Mouse (Mus musculus) heart, adult 2 months (tissue): Measurements from ENCODE around the gene Sema5a. TPM values are rescaled to one million over a fixed set of nuclear protein-coding genes. Genes with fewer than 3 reads are reported as not detected.
"Not testable (repeated sequence)": the region's sequence is repeated elsewhere in the genome, so short reads cannot be mapped to it uniquely, and the experiment has no call there.

ENCODE experiments used
- DNase-seq, 2 experiments: peaks; one replicate each; pipeline ENCODE4 v3.0.0; 2021
- H3K27ac ChIP-seq: fragments of 200-600 bp; 2 replicates; pipeline ENCODE4 v1.8.1; 2022
- H3K27me3 ChIP-seq: fragments of 200-500 bp; 2 replicates; pipeline ENCODE4 v1.6.1; 2012; ENCODE audit warnings: mild to moderate bottlenecking, low read length, inconsistent platforms, mixed read lengths; ENCODE audit not compliant: control insufficient read depth, insufficient read depth
- H3K36me3 ChIP-seq: fragments of 200-500 bp; 2 replicates; pipeline ENCODE4 v1.6.1; 2012; ENCODE audit warnings: low read length, inconsistent platforms; ENCODE audit not compliant: control insufficient read depth, insufficient read depth
- H3K4me1 ChIP-seq: fragments of 200-500 bp; 2 replicates; pipeline ENCODE4 v1.6.1; 2011; ENCODE audit warnings: low read length; ENCODE audit not compliant: control insufficient read depth, insufficient read depth
- H3K4me3 ChIP-seq: fragments of 200-600 bp; 2 replicates; pipeline ENCODE4 v1.8.1; 2022
- H3K79me2 ChIP-seq: fragments of 200-500 bp; replicated peaks from 2 replicates; pipeline ENCODE4 v1.6.1; 2012; ENCODE audit warnings: mild to moderate bottlenecking, inconsistent platforms, low read length, moderate library complexity, mixed read lengths; ENCODE audit not compliant: control insufficient read depth, insufficient read depth
- H3K9ac ChIP-seq: fragments of 200-500 bp; 2 replicates; pipeline ENCODE4 v1.6.1; 2012; ENCODE audit warnings: low read depth, mild to moderate bottlenecking, control low read depth, inconsistent platforms, low read length, mixed read lengths
- CTCF ChIP-seq: fragments of 200-600 bp; IDR thresholded peaks from 2 replicates; pipeline ENCODE4 v1.8.1; 2022; ENCODE audit warnings: antibody characterized with exemption, mild to moderate bottlenecking, moderate library complexity
- EP300 ChIP-seq: fragments of 200-500 bp; IDR thresholded peaks from 2 replicates; pipeline ENCODE4 v1.6.1; 2011; ENCODE audit warnings: low read depth, low read length, control low read depth; ENCODE audit not compliant: insufficient read depth
- POLR2A ChIP-seq: fragments of 200-500 bp; IDR thresholded peaks from 2 replicates; pipeline ENCODE4 v1.6.1; 2011; ENCODE audit warnings: mild to moderate bottlenecking, low read depth, low read length, control low read depth; ENCODE audit not compliant: insufficient read depth
- WGBS: fragments of 180-500 bp; shearing (Covaris S2); methylation state at CpG from one replicate; pipeline ENCODE4 v1.1.7; 2018; 5-methylcytosine and 5-hydroxymethylcytosine counted together
- intact Hi-C: fragments of 180-260 bp; cut with DNase I; formaldehyde crosslinking; loops from one replicate; pipeline ENCODE4 v1.15.1; 2025
- long read RNA-seq: library from polyadenylated mRNA; stranded (forward); transcript quantifications from one replicate; pipeline ENCODE4 v2.0.0, GENCODE M21; 2021
- polyA plus RNA-seq: library from polyadenylated mRNA; depleted of rRNA; stranded (reverse); fragments of >200 nt; gene quantifications from 2 replicates; pipeline ENCODE4 v1.2.3, GENCODE M21; 2012; rRNA removed
- total RNA-seq, 2 experiments: library from RNA; stranded (reverse); gene quantifications; 2 replicates each; pipeline ENCODE4 v1.2.3; 2021

Gene Sema5a
- total RNA-seq (10 to 100 TPM in 1 of 2 experiments, 1 to 10 TPM in 1; 7.9 to 10.6 TPM), polyA plus RNA-seq (1.8 and 2.6 TPM in 2 replicates)
- long read RNA-seq, partial matches to known transcripts, result 0 of 3 reads
- long read RNA-seq, other reads (novel, unspliced or antisense), result 3 of 3 reads

DNA sequence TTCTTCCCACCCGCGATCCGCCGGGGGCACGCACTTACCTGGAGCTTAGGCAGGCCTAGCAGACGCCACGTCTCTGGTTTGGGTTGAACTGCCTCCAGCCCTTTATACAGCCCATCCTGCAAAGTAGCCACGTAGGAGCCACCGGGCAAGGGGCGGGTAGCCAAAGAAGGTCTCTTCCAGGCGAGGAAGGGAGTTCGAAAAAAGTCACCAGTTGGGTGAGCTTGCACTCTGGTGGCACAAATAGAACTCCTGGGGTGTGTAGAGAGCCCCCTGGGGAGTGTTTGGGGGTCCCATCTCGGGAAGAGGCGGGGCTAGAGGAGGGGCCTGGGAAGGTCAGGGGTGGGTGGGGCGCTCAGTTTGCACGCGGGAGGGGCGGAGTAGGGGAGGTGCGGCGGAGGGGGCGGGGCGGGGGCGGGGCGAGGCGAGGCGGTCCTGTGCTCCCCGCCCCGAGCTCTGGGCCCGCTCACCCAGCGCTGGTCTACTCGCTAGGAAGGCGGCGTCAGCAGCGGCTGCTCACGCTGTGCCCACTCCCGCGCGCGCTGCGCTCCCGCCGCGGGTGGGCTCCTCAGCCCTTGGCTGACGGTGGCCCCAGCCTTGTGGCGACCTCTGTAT lies at the start of gene Sema5a:
Gene Sema5a, plus strand, starts transcription at position 467 of the 612 bp plus-strand sequence.
- peak; percentile 57 for TF ChIP-seq POLR2A
- TF ChIP-seq CTCF, result no peak
- no peak for TF ChIP-seq EP300
- whole genome bisulfite sequencing, result 1% methylated on average over 43 of the region's 45 CpGs
- peak within 1 kb of the TSS; percentile 79 for H3K27ac ChIP-seq

DNA sequence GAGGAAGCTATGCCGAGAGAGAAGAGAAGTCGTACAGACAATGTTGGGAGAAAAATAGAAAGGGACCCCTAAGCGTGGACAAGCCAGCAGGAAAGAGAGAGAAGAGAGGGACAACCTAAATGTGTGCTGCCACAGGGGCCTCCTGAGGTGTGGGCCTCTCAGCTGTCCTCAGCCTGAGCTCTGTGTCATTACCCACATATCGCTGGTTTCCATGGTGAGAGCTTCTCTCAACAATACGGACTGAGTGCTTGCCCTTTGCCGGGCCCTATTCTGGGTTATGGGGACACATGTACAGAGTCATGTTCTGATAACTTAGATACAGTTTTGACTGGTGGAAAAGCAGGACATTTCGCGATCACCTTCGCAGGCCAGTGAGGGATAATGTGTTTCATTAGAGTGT lies 46.5 kb upstream of the Sema5a start:
- DNase-seq, result no peak
- no peaks in the 10 kb centered on the region for H3K79me2 ChIP-seq
- H3K9ac ChIP-seq, result no peak overlapping the region
- H3K27me3 ChIP-seq, result no peaks in the 10 kb centered on the region
- no peak overlapping the region for H3K4me3 ChIP-seq
- TF ChIP-seq POLR2A (no peak), CTCF (no peak), EP300 (no peak)
- WGBS, result 78% methylated on average over 9 of the region's 9 CpGs
- H3K27ac ChIP-seq, result no peak overlapping the region
- intact Hi-C loops, result no loop called here
- no peaks in the 10 kb centered on the region for H3K4me1 ChIP-seq
- H3K36me3 ChIP-seq, result no peaks in the 10 kb centered on the region

More for the DNA sequence above, at the start of gene Sema5a:
- Histone ChIP-seq H3K36me3 (0 out of 2 replicates have a peak, but pooled peaks cover 2% of the 10 kb centered on the region), H3K27me3 (no peaks in the 10 kb centered on the region), H3K79me2 (no peaks in the 10 kb centered on the region), H3K4me3 (peak within 1 kb of the TSS; percentile 62), H3K9ac (peak within 1 kb of the TSS; percentile 77), H3K4me1 (no peaks in the 10 kb centered on the region; the same call in 1 of the 2 replicates)
- intact Hi-C loops, result loop anchor here (5.0 kb wide), 1 partner anchor 232 kb away; no protein-coding TSS in a partner anchor
- peak; percentile 80 to 82 for DNase-seq

DNA sequence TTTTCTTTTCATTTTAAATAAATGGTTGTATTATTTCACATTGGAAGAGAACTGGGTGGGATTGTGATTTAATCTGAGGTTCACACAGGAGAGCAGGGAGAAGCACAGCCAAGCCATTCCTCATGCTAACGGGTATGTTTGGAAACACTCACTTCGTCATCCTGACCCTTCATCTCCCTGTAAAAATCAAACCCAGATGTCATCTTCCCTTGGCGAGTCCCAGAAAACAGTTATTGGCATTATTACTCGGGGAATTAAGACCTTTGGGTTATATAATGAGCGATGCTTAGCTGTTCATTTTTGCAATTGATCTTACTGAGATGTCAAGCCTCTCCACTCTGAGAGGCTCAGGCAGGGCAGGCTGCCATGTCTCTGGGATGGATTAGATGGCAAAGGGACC lies 46.0 kb upstream of the Sema5a start:
- H3K27me3 ChIP-seq, result no peaks in the 10 kb centered on the region
- no peak for DNase-seq
- H3K36me3 ChIP-seq, result no peaks in the 10 kb centered on the region
- no peak overlapping the region for H3K27ac ChIP-seq
- TF ChIP-seq POLR2A, result no peak
- TF ChIP-seq EP300, result no peak
- no peak for TF ChIP-seq CTCF
- H3K9ac ChIP-seq, result no peak overlapping the region
- intact Hi-C loops, result no loop called here
- no peak overlapping the region for H3K4me3 ChIP-seq
- 84% methylated on average over 5 of the region's 5 CpGs for WGBS
- no peaks in the 10 kb centered on the region for H3K79me2 ChIP-seq
- no peaks in the 10 kb centered on the region for H3K4me1 ChIP-seq

DNA sequence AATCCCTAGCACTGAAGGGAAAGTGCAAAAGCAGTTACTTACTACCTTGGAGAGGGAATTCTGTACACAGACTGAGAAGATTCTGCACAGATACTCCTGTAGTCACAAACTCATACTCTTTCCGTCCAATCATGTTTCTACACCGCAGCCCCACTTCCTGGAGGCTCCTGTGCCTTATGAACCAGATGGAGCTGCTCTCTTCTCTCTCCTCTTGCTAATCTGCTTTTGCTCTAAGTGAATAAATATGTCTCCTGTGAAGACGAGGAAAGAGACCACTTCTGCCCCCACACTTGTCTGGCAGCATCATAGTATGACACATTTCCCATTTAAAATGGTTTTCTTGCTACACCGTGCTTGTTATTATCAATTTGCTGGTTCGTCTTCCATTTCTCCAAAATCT lies 41.4 kb upstream of the Sema5a start:
- WGBS, result 70% methylated on average over 5 of the region's 5 CpGs
- no peaks in the 10 kb centered on the region for H3K36me3 ChIP-seq
- no peaks in the 10 kb centered on the region for H3K4me1 ChIP-seq
- H3K4me3 ChIP-seq, result no peak overlapping the region
- intact Hi-C loops, result no loop called here
- no peak overlapping the region for H3K9ac ChIP-seq
- H3K27me3 ChIP-seq, result no peaks in the 10 kb centered on the region
- H3K79me2 ChIP-seq, result no peaks in the 10 kb centered on the region
- TF ChIP-seq POLR2A (no peak), EP300 (no peak), CTCF (no peak)
- no peak overlapping the region for H3K27ac ChIP-seq
- no peak for DNase-seq

DNA sequence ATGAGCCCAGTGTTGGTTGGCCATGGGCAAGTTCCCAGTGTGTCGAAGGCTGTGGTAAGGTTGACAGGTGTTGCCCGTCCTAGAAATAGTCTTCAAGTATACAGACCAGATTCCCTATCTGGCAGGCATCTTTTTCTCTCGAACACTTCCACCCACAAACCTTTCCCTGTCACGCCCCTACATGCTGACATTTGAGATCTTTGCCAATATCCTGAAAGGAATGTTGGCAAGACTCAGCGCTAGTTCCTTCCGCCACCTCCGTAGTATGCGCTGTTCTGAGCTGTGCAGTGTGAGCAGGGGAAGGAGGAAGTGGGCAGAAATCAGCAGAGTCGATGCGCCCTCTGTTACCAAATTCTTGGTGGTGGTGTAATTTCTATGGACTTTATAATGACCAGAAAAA lies 39.7 kb upstream of the Sema5a start:
- no peak overlapping the region for H3K27ac ChIP-seq
- DNase-seq, result no peak
- H3K79me2 ChIP-seq, result no peaks in the 10 kb centered on the region
- H3K9ac ChIP-seq, result no peak overlapping the region
- TF ChIP-seq CTCF (no peak), EP300 (no peak)
- intact Hi-C loops, result no loop called here
- no peak overlapping the region for H3K4me3 ChIP-seq
- H3K36me3 ChIP-seq, result no peaks in the 10 kb centered on the region
- 75% methylated on average over 10 of the region's 10 CpGs for WGBS
- H3K27me3 ChIP-seq, result no peaks in the 10 kb centered on the region
- H3K4me1 ChIP-seq, result no peaks in the 10 kb centered on the region

DNA sequence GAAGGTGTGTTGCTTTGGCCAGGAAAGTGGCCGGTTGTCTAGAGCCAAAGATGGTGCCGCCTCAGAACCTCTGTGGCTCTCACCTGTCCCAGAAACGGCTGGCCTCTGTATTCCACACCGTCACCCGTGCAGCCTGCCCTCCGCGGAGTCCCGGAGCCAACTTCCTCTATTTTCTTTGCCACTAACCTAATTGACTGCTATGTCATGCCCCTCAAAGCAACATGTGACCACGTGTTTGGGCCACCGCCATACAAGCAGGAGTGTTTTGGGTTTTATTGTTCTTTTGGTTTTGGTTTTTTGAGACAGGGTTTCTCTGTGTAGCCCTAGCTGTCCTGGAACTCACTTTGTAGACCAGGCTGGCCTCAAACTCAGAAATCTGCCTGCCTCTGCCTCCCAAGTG lies 29.9 kb upstream of the Sema5a start:
- H3K27ac ChIP-seq, H3K79me2 ChIP-seq, intact Hi-C loops, H3K36me3 ChIP-seq, H3K4me3 ChIP-seq, H3K4me1 ChIP-seq, DNase-seq, H3K27me3 ChIP-seq, H3K9ac ChIP-seq: not testable (repeated sequence)
- WGBS, result 83% methylated on average over 10 of the region's 10 CpGs
